Comparison of ENCODE assay signal across 33 mouse cellular contexts in the genomic region with DNA sequence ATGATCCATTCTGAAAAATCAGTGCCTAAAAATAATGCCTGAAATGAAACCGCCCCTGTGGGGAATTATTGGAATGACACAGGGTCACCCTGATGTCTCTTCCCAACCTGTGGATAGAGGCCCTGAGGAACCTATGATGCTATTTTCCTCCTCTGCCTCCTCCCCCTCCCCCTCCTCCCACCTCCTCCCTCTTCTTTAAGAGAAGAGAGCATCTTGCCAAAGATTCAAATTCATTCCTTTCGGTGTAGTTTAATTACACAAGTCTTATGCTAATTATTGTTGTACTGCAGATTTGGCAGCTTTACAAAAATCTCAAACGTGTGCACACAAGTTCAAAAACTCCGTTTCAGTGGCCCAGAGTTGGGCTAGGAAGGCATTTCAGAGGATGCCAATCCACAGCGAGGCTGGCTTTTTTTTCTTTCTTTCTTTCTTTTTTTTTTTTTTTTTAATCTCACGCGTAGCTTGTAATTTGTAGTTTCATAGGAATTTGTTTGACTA. TPM values are rescaled to one million over a fixed set of nuclear protein-coding genes. Genes with fewer than 3 reads are reported as not detected.
DNase-seq lines count a peak whose midpoint lies in the region; ATAC-seq and TF ChIP-seq lines count a peak whose summit lies in the region.
"Had no signal": no experiment of that assay in that cellular context is flagged by ENCODE, and none has a peak within 500 bp of the region (broad histone marks: within the 10 kb centered on the region; RNA-seq: fewer than 3 reads in every experiment).

No protein-coding gene starts in this region.

- H3K27me3 ChIP-seq in hindbrain, embryonic 14.5 days (ENCODE audit: control insufficient read depth, insufficient read depth, low read length), result no peaks in the 10 kb centered on the region
- H3K27me3 ChIP-seq in hindbrain, embryonic 12.5 days, result no peaks in the 10 kb centered on the region
- no peaks in the 10 kb centered on the region for H3K27me3 ChIP-seq in midbrain, embryonic 14.5 days (ENCODE audit: control insufficient read depth, insufficient read depth, low read length)
- no peaks in the 10 kb centered on the region for H3K27me3 ChIP-seq in midbrain, postnatal 0 days (ENCODE audit: insufficient read depth, low read length)
- H3K27me3 ChIP-seq in forebrain, embryonic 15.5 days, result no peaks in the 10 kb centered on the region
- H3K27me3 ChIP-seq: embryonic facial prominence, embryonic 13.5 days; heart, embryonic 15.5 days; hindbrain, embryonic 15.5 days; limb, embryonic 15.5 days; liver, embryonic 13.5 days; midbrain, embryonic 15.5 days had no signal

- H3K9me3 ChIP-seq in hindbrain, embryonic 14.5 days (ENCODE audit: control insufficient read depth, low read length), result no peaks in the 10 kb centered on the region
- H3K9me3 ChIP-seq in hindbrain, embryonic 12.5 days (replicated peaks), result no peaks in the 10 kb centered on the region
- no peaks in the 10 kb centered on the region for H3K9me3 ChIP-seq in midbrain, embryonic 14.5 days (ENCODE audit: control insufficient read depth, low read length)
- H3K9me3 ChIP-seq in midbrain, postnatal 0 days (ENCODE audit: low read length), result no peaks in the 10 kb centered on the region
- H3K9me3 ChIP-seq in forebrain, embryonic 15.5 days, result no peaks in the 10 kb centered on the region
- H3K9me3 ChIP-seq: embryonic facial prominence, embryonic 13.5 days; heart, embryonic 10.5 days; heart, embryonic 15.5 days; hindbrain, embryonic 15.5 days; limb, embryonic 10.5 days; limb, embryonic 15.5 days; liver, embryonic 13.5 days; midbrain, embryonic 15.5 days had no signal

- H3K9ac ChIP-seq in hindbrain, embryonic 14.5 days, result no peak overlapping the region
- H3K9ac ChIP-seq in hindbrain, embryonic 12.5 days, result no peak overlapping the region
- H3K9ac ChIP-seq in midbrain, embryonic 14.5 days (replicated peaks; ENCODE audit: low read length), result no peak overlapping the region
- H3K9ac ChIP-seq in midbrain, postnatal 0 days (replicated peaks; ENCODE audit: low read length, poor library complexity, severe bottlenecking), result no peak overlapping the region
- no peak overlapping the region for H3K9ac ChIP-seq in forebrain, embryonic 15.5 days (replicated peaks)
- H3K9ac ChIP-seq: embryonic facial prominence, embryonic 13.5 days; heart, embryonic 15.5 days; hindbrain, embryonic 15.5 days; limb, embryonic 15.5 days; liver, embryonic 13.5 days; midbrain, embryonic 15.5 days had no signal

- peaks cover 5% of the 10 kb centered on the region; the same call in 1 of the 2 replicates for H3K4me1 ChIP-seq in hindbrain, embryonic 14.5 days (replicated peaks; ENCODE audit: control insufficient read depth, insufficient read depth, low read length)
- 0 out of 2 replicates have a peak, but pooled peaks cover 11% of the 10 kb centered on the region for H3K4me1 ChIP-seq in hindbrain, embryonic 12.5 days
- no peaks in the 10 kb centered on the region for H3K4me1 ChIP-seq in midbrain, embryonic 14.5 days (ENCODE audit: control insufficient read depth, insufficient read depth, low read length)
- H3K4me1 ChIP-seq in midbrain, postnatal 0 days (ENCODE audit: insufficient read depth, low read length), result no peaks in the 10 kb centered on the region
- H3K4me1 ChIP-seq in forebrain, embryonic 15.5 days, result peaks cover 18% of the 10 kb centered on the region

- H3K4me3 ChIP-seq in hindbrain, embryonic 14.5 days (replicated peaks; ENCODE audit: low read length), result no peak overlapping the region
- no peak overlapping the region for H3K4me3 ChIP-seq in hindbrain, embryonic 12.5 days
- H3K4me3 ChIP-seq in midbrain, embryonic 14.5 days (replicated peaks; ENCODE audit: low read depth, low read length), result no peak overlapping the region
- no peak overlapping the region for H3K4me3 ChIP-seq in midbrain, postnatal 0 days (ENCODE audit: low read depth, low read length)
- no peak overlapping the region for H3K4me3 ChIP-seq in forebrain, embryonic 15.5 days
- H3K4me3 ChIP-seq: embryonic facial prominence, embryonic 13.5 days; erythroblast, embryonic 14.5 days; heart, embryonic 10.5 days; heart, embryonic 15.5 days; hindbrain, embryonic 15.5 days; limb, embryonic 10.5 days; limb, embryonic 15.5 days; liver, embryonic 13.5 days; midbrain, embryonic 15.5 days had no signal

- no peak for TF ChIP-seq CTCF in midbrain, postnatal 0 days (IDR thresholded peaks at IDR 0.05)

- intact Hi-C loops in heart, postnatal 36 days (cut with DNase I), result no loop called here

- no peak for ATAC-seq in hindbrain, embryonic 14.5 days (ENCODE audit: low FRiP score)
- ATAC-seq in hindbrain, embryonic 12.5 days (ENCODE audit: low FRiP score), result no peak
- no peak for ATAC-seq in midbrain, embryonic 14.5 days (ENCODE audit: low FRiP score, low TSS enrichment)
- no peak for ATAC-seq in midbrain, postnatal 0 days (ENCODE audit: low FRiP score)
- ATAC-seq in forebrain, embryonic 15.5 days (replicated peaks), result no peak
- ATAC-seq: CD4-positive, CD25-positive, alpha-beta regulatory T cell, adult 4 months; midbrain, embryonic 15.5 days had no signal

- no peaks in the 10 kb centered on the region for H3K36me3 ChIP-seq in hindbrain, embryonic 14.5 days (replicated peaks; ENCODE audit: control insufficient read depth, insufficient read depth)
- H3K36me3 ChIP-seq in hindbrain, embryonic 12.5 days, result no peaks in the 10 kb centered on the region
- no peaks in the 10 kb centered on the region for H3K36me3 ChIP-seq in midbrain, embryonic 14.5 days (ENCODE audit: control insufficient read depth, insufficient read depth, low read length)
- H3K36me3 ChIP-seq in midbrain, postnatal 0 days (ENCODE audit: insufficient read depth, low read length), result no peaks in the 10 kb centered on the region
- H3K36me3 ChIP-seq in forebrain, embryonic 15.5 days, result no peaks in the 10 kb centered on the region
- H3K36me3 ChIP-seq: embryonic facial prominence, embryonic 13.5 days; heart, embryonic 10.5 days; heart, embryonic 15.5 days; hindbrain, embryonic 15.5 days; limb, embryonic 10.5 days; limb, embryonic 15.5 days; liver, embryonic 13.5 days; midbrain, embryonic 15.5 days had no signal

- DNase-seq in hindbrain, embryonic 14.5 days (ENCODE audit: low spot score), result peak; percentile 26
- peak; percentile 31 for DNase-seq in midbrain, embryonic 14.5 days
- no peak for DNase-seq in midbrain, postnatal 0 days (ENCODE audit: low spot score)
- no peak for DNase-seq in right cerebral cortex, adult 18-20 months
- DNase-seq in heart, postnatal 36 days, result no peak
- DNase-seq: cerebellum, adult 11-12 months; cerebellum, adult 9-11 months; embryo, embryonic 11 days; gastrocnemius, postnatal 25 days; heart, adult 11 months; kidney, adult 8-10 months; kidney, postnatal 4 days; liver, embryonic 13.5 days; lung, adult 18-20 months; lung, postnatal 14 days; thymus, adult 18-20 months; thymus, postnatal 25 days had no signal

- H3K27ac ChIP-seq in hindbrain, embryonic 14.5 days, result no peak overlapping the region
- H3K27ac ChIP-seq in hindbrain, embryonic 12.5 days, result no peak overlapping the region
- no peak overlapping the region for H3K27ac ChIP-seq in midbrain, embryonic 14.5 days (replicated peaks; ENCODE audit: low read depth, low read length)
- H3K27ac ChIP-seq in midbrain, postnatal 0 days (ENCODE audit: low read depth, low read length), result no peak overlapping the region
- H3K27ac ChIP-seq in forebrain, embryonic 15.5 days (replicated peaks), result peak overlapping the region; percentile 51; the same call in 1 of the 2 replicates
- H3K27ac ChIP-seq: heart, embryonic 10.5 days; heart, embryonic 15.5 days; hindbrain, embryonic 15.5 days; kidney, postnatal 0 days; limb, embryonic 10.5 days; limb, embryonic 15.5 days; liver, embryonic 13.5 days; midbrain, embryonic 15.5 days; stomach, postnatal 0 days had no signal

- no peak overlapping the region for H3K4me2 ChIP-seq in hindbrain, embryonic 14.5 days (replicated peaks)
- no peak overlapping the region for H3K4me2 ChIP-seq in hindbrain, embryonic 12.5 days (replicated peaks)
- H3K4me2 ChIP-seq in midbrain, embryonic 14.5 days (ENCODE audit: low read length), result no peak overlapping the region
- no peak overlapping the region for H3K4me2 ChIP-seq in midbrain, postnatal 0 days (ENCODE audit: low read depth, low read length, poor library complexity, severe bottlenecking)
- no peak overlapping the region for H3K4me2 ChIP-seq in forebrain, embryonic 15.5 days (replicated peaks)
- H3K4me2 ChIP-seq: embryonic facial prominence, embryonic 13.5 days; heart, embryonic 15.5 days; hindbrain, embryonic 15.5 days; limb, embryonic 15.5 days; liver, embryonic 13.5 days; midbrain, embryonic 15.5 days had no signal

- 69% methylated on average over 7 of the region's 7 CpGs for WGBS in hindbrain, embryonic 14.5 days
- 73% methylated on average over 7 of the region's 7 CpGs for WGBS in hindbrain, embryonic 12.5 days
- 69% methylated on average over 7 of the region's 7 CpGs for WGBS in midbrain, embryonic 14.5 days
- 60% methylated on average over 7 of the region's 7 CpGs for WGBS in midbrain, postnatal 0 days
- WGBS in forebrain, embryonic 15.5 days, result 18% methylated on average over 7 of the region's 7 CpGs

RNA-seq across cellular contexts. Expression of a gene that starts 5.8 kb away (rescaled TPM):
- polyA plus RNA-seq in hindbrain, embryonic 14.5 days (2014; fragmentation: Nextera tagmentation; extraction: Ambion mirVana), result 167 and 168 TPM in 2 replicates
- 249 and 263 TPM in 2 replicates for polyA plus RNA-seq in hindbrain, embryonic 12.5 days (2016; fragmentation: Nextera tagmentation; extraction: Ambion mirVana)
- 168 and 176 TPM in 2 replicates for polyA plus RNA-seq in midbrain, embryonic 14.5 days (2014; fragmentation: Nextera tagmentation; extraction: Ambion mirVana)
- total RNA-seq in midbrain, postnatal 0 days (2014; rRNA removed), result 42.7 and 48.9 TPM in 2 replicates
- polyA plus RNA-seq in midbrain, postnatal 0 days (2015; fragmentation: Nextera tagmentation; extraction: Ambion mirVana), result 183 TPM in 2 replicates
- 183 and 185 TPM in 2 replicates for polyA plus RNA-seq in forebrain, embryonic 15.5 days (2015; fragmentation: Nextera tagmentation; extraction: Ambion mirVana)
- total RNA-seq in heart, postnatal 36 days (2021), result 10 to 100 TPM; 69.3 to 72.6 TPM

RNA-seq across cellular contexts. Expression of a gene that starts 33.8 kb away (rescaled TPM):
- 0.17 and 0.29 TPM in 2 replicates for polyA plus RNA-seq in hindbrain, embryonic 14.5 days (2014; fragmentation: Nextera tagmentation; extraction: Ambion mirVana)
- polyA plus RNA-seq in hindbrain, embryonic 12.5 days (2016; fragmentation: Nextera tagmentation; extraction: Ambion mirVana), result 0.66 and 1.2 TPM in 2 replicates
- polyA plus RNA-seq in midbrain, embryonic 14.5 days (2014; fragmentation: Nextera tagmentation; extraction: Ambion mirVana), result 0.09 and 0.29 TPM in 2 replicates
- 0.33 and 1.6 TPM in 2 replicates for total RNA-seq in midbrain, postnatal 0 days (2014; rRNA removed)
- polyA plus RNA-seq in midbrain, postnatal 0 days (2015; fragmentation: Nextera tagmentation; extraction: Ambion mirVana), result 0.33 and 0.39 TPM in 2 replicates
- 0.18 and 0.55 TPM in 2 replicates for polyA plus RNA-seq in forebrain, embryonic 15.5 days (2015; fragmentation: Nextera tagmentation; extraction: Ambion mirVana)
- not detected for total RNA-seq in heart, postnatal 36 days (2021)
- total RNA-seq: adrenal gland, adult 18-20 months; heart, postnatal 25 days; neutrophil, adult 5-6 weeks had no signal
- polyA plus RNA-seq: CD4-positive, CD25-positive, alpha-beta regulatory T cell, adult 4 months; erythroblast, embryonic 14.5 days had no signal

Comparison
In these comparisons a context has a peak if more than half of its experiments do, and no peak if none do; other contexts are left out.
1. DNase-seq: peak in hindbrain, embryonic 14.5 days (single experiment) and midbrain, embryonic 14.5 days (single experiment); none in midbrain, postnatal 0 days (single experiment), right cerebral cortex, adult 18-20 months (single experiment) and heart, postnatal 36 days (0 of 2).